Mouse (Mus musculus) thymus, postnatal 10 days (tissue): ENCODE measurements around the gene Unc93a.
"Not testable (repeated sequence)": the region's sequence is repeated elsewhere in the genome, so short reads cannot be mapped to it uniquely, and the experiment has no call there.

ENCODE experiments used
- DNase-seq, 2 experiments: peaks; one replicate each; pipeline ENCODE4 v3.0.0; 2021; ENCODE audit warnings: low spot score in 2 of 2

Unc93a gene

DNA sequence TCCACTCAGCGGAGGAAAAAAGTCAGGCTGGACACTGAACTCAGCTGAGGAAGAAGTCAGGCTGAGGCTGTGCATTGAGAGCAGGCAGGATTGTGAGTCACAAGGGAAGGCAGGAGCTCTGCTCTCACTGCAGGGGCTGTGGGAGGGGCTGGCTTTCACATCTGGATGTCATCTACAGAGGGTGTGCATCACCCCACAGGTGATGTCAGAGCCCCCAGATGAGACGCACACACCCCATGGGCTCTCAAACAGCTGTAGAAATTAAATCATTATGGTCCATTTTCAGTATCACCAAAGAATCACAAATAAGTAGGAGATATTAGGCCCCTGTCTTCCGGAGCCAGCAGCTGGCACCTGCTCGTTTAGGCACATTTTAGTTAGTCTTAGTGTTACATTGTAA is at the start of gene Unc93a:
Unc93a (minus strand) TSS at position 101 of the 400 bp plus-strand sequence.
- DNase-seq, result not testable (repeated sequence)

DNA sequence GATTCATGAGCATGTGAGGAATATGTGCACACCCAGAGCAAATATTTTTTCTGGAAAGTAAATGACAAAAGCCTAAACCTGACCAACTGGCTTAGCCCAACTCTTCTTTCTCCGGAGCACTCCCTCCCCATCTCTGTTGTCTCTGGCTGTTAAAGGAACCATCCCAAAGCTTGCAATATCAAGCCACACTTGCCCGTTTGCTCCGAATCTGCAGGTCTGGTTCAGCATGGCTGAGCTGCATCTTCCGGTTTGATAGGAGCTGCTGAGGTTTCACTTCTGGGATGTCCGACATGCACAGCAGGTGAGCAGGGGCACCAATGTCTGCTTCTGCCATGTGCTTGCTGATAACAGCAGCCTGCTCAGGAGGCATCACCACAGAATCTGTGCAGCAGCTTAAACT is 48.9 kb upstream of the Unc93a start:
- not testable (repeated sequence) for DNase-seq

DNA sequence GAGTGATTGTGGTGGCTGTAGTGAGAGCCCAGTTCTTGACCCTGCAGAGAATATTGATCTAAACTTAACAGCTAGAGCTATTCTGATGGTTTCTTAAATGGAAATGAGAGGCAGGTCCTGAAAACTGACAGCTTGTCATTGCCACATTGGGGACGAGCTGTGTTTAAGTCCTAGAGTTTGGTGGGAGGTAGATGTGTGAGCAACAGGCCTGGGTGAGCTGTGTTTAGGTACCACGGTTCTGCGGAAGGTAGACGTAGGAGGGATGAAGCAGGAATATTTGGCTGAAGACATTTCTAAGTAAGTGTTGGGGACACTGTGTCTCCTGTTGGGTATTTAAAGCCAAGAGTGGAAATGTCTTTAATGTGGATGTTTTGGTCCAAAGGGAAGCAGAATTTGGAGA is 47.4 kb upstream of the Unc93a start:
- DNase-seq, result not testable (repeated sequence)

DNA sequence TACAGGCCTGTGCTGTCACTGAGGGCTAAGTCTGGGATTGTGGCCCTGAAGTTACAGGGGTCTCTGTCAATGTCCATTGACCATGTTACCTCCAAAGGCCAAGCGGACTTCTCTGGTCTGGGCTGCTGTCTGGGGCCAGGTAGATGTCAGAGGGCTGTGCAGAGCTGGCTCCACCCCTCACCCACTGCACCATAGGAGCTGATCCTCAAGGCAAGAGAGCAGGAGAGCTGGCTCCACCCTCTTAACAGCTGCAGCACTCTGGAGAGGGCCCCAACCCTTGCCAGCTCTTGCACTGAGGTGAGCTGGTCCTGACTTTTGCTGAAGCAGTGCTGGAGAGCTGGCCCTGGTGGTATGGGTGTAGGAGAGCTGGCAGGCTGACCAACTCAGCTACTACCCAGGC is 46.2 kb upstream of the Unc93a start:
- DNase-seq, result not testable (repeated sequence)

DNA sequence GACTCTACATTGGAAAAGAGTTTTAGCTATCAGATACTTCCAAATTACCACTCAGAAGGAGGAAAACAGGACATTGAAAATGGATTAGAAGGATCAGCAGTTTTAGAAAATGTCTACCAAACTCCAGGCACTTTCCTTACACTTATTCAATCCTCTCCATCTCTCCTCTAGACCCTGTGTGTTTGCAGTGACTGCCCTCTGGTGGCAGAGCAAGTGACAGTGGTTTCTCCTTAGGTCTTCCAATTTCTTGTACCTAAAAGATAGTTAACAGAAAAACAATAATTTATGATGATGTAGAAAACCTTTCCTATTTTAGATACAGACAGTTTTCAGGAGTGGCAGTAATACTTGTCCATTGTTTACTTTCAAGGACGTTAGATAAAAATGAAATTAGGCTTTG is 44.0 kb upstream of the Unc93a start:
- DNase-seq, result not testable (repeated sequence)

DNA sequence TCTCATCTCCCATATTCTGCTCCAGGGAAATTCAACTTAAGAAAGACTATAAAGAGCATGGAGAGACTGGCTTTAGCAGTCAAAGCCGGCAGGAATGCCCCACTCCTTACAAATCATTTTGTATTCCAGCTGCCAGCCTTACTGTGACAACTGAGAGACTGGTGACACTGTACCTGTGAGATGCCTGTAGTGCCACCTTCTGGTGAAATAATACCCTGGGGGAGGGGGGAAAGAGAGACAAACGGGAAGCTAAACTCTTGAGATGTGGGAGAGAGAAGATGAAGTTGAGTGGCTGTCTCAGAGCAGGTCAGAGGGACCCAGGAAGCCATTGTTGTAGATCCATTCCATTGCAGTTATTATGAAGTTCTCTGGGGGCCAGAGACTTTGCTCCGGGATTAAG is 42.4 kb upstream of the Unc93a start:
- not testable (repeated sequence) for DNase-seq

DNA sequence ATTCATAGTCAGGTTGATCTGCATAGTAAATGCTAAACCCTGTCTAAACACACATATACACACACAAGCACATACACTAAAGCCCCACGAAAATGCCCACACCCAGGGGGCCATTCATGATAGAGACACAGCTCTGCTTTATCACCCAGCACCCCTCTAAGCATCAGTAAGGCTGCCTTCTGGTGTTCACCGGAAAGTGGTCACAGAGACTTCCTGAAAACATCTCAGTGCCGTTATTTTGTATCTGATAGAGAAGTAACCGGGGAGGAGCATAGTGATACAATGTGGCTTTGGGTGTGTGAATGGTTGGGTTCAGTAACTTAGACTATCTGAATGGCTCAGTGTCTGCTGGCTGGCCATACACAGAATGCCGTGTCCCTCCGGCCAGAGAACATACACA is 42.0 kb upstream of the Unc93a start:
- DNase-seq, result not testable (repeated sequence)

DNA sequence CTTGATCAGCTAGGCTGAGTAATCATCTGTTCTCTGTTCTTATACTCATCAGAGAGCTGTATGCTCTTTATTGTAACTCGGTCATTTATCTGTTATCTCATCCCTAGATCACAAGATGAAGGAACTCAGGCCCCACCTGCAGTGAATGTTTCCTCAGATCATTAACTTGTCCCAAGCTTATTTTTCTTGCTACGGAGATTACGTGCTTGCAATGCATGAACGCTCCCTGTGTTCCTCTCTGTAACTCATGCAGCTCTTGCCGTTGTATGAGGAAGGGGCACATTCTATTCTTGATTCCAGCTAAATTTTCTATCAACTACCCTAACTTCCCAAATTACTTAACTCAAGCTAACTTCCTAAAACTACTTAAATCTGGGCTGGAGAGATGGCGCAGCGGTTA is 14.5 kb upstream of the Unc93a start:
- DNase-seq, result not testable (repeated sequence)

DNA sequence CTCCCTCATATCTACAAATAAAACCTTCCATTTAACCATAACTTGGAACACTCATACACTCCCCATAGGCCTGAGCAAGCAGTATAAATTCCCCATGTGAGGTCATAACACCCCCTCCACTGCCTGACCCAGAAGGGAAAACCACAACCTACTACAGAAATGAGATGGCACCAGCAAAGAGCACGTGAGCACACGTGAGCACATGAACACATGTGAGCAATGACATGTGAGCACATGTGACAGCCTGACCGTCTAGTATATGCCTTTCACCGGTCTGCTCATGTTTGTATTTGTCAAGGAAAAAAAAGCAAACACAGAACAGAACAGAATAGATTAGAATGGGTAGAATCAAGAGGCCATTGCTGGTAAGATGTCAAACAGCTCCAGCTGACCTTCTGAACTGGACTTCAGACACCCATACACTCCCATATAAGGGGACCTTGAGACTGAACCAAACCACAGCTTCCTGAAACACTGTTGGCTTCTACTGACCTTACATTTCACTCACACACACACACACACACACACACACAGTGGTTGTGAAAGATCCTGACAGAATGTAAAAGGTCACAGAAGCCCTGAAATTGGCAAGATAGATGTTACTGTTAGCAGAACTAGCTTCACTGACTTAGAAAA is 13.1 kb upstream of the Unc93a start:
- not testable (repeated sequence) for DNase-seq

DNA sequence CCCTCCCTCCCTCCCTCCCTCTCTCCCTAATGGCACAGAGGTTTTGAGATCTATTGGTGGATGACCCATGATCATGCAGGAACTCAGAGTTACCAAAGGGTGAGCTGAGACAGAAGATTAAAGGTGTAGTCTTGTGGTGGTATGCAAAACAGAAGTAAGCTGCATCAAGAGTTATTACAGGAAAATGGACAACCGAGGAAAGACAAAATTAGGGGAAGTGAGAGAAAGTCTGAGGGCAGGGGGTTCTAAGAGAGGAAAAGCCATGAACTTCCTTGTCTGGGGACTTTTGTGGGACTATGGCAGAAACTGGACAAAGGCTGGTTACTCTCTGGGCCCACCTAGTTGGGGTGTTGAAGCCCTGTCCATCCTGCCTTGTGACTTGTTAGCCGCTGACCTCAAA is 11.1 kb upstream of the Unc93a start:
- not testable (repeated sequence) for DNase-seq

DNA sequence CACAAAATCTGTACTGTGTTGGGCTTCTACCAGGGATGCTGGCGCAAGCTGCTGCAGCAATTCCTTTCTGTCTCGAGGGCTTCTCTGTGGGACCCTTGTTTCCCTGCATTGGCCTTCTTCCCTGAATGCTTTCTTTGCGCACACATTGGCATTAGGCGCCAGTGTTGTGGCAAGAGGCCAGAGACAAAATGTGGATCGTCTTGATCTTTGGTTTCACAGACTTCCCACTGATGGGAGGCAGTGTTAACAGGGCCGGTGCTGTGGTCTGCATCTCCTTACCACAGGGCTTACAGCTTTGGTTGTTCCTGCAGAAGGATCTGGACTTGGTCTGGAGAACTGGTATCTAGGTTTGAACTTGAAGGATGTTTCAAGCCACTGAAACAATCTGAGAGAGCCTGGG is 3.7 kb upstream of the Unc93a start:
- DNase-seq, result not testable (repeated sequence)

DNA sequence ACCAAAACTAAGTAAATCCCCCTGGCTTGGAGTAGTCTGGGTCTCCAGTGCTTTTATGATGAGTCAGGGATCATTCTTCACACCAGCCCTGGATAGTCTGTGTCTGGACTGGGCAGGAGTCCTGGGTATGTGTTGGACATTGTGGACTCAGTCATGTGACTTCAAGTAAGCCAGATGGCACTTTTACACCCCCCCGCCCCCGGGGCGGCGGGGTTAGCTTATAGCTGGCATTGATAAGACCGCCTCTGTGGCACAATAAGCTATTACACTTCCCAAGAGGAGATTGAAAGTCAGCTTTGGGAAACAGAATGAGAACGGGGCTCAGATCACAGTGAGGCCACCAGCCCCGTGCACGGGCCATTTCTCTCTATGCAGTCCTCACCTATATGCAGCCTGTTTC is 742 bp upstream of the Unc93a start:
- not testable (repeated sequence) for DNase-seq

DNA sequence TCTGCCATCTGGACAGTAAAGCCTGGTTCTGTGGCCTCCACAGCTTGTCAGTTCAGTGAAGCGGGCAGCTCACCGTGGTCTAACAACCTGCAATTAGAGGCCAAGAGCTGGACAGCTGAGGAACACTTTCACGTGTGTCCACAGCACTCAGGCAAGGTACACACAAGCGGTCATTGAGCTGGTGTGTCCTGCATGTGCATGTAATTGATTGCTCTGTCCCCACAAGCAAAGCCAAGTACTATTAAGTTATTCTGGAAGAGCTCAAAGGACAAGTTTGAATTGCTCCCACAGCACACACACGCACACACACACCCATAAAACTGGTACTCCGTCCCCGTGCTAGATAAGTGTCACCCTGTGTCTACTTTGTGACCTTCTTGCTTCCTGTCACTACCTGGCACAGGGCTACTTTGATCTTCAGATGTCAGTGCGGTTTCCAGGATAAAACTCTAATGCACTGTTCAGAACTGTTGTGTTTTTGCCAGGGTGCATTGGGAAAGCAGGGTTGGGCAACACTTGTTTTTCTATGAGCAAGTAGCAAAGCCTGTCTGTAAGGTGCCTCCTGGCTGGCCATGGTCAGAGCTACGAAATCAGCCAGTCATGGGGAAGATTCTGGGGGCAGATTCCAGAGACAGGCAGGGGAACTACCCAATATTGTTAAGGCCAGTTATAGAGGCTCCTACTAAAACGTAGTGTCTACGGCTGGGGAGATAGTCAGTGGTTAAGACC is 1.7 kb downstream of the Unc93a start:
- DNase-seq, result not testable (repeated sequence)

DNA sequence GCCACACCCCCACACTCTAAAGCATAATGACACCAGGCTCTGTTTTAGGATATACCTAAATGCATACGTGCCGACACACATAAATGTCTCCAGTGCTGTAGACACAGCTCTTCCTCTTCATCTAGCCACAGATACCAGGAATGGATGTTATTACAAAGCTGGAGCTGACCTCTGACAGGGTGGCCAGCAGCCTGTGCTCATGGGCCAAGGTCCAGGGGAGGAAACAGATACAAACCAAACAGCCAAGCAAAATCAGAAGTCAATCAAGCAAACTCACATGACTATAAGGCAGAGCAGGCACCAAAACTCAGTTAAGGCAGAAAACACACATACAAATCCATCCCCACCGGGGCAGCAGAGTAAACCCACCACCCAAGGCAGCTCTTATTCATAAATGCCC is 2.3 kb downstream of the Unc93a start:
- not testable (repeated sequence) for DNase-seq

DNA sequence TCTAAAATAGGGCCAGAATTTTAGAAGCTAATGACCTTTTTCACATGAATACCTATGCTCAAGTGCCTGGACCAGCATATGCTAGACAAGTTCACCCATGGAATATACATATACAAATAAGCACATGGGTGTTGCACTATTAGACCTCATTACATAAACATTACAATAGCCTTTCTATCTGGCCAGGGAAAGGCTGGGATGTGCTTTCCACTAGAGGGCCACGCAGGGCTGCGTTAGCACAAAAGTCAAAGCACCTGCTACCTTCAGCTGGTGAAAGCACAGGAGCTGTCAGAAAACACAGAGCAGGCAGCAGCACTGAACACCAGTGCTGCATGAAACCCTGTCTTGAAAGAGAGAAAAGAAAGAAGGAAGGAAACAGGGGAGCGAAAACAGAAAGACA is 7.4 kb downstream of the Unc93a start:
- DNase-seq, result not testable (repeated sequence)

DNA sequence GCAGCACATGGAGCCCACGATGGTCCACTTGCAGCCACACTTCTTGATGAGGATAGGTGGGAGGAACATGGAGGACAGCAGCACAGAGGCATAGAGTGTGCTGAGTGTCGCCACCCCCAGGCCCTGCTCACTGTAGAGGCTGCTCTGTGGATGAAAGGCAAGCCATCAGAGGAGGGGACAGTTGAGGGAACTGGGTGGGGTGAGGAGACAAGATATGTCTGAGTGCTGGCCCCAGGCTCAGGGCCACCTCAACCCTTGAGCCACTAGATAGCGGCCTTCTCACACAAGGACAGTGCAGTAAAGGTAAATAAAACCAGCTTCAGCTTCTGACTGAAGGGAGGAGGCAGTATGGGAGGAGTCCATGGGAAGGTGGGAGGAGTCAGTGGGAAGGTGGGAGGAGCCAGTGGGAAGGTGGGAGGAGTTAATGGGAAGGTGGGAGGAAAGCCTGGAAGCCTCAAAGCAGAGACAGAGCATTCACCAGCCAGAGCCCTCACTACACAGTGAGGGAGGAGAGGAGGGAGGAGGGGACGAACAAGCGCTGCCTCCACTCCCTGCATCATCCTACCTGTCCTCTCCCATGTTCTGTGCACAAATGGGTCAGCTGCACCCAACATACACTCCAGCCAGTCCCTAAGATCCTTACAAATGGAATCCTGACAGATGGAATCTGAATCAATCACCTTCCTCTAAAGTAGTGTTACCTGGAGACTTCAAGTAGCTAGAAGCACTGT is 8.1 kb downstream of the Unc93a start:
- not testable (repeated sequence) for DNase-seq

DNA sequence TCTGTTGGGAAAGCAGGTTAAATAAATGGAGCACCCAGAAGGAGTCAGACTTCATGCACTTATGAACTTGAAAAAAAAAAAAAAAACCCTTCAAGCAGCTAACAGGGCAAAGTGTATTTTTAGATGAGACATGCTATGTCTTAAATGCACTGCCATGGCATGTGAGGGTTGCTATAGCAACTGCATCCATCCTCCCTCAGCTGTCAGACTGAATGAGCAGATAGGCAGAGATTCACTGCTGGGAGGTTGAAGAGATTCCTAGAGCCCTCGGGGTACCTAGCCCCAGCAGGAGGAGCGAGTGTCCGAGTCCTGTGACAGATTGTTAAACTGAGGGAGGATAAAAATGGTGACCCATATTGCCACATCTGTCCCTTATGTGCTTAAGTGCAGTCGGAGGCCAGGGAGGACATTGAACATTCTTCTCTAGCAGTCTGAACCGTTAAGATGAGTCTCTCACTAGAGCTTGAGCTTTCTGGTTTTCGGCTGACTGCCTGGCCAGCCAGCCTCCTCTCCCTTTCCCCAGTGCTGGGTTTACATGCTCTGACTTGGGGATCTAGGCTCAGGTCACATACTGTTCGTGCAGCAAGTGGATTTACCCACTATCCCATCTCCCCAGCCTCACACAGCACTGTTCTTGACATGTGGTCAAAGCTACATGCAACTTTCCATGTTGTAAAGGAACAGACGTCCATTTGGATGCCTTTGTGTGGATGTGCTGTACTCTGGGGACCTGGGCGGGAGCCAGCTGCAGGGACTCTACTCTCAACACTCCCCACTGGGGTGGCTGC is 18.9 kb downstream of the Unc93a start:
- DNase-seq, result not testable (repeated sequence)

DNA sequence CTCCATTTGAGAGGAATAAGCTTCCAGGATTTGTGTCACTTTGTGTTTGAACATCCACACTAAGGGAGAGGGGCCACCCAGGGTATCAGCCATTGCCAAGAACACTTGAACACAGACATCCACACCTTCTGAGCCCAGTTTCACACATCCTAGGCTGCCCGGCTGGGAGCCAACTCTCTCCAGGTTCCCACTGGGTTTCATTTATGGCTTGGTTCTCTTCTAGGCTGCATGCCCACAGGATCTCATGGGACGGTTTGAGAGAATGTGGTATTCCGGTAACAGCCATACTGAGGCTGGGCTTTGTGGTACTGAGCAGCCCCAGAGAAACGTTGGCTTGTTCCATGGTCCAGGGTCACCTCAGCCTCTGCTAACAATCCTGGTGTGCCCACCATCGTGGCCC is 25.0 kb downstream of the Unc93a start:
- not testable (repeated sequence) for DNase-seq

DNA sequence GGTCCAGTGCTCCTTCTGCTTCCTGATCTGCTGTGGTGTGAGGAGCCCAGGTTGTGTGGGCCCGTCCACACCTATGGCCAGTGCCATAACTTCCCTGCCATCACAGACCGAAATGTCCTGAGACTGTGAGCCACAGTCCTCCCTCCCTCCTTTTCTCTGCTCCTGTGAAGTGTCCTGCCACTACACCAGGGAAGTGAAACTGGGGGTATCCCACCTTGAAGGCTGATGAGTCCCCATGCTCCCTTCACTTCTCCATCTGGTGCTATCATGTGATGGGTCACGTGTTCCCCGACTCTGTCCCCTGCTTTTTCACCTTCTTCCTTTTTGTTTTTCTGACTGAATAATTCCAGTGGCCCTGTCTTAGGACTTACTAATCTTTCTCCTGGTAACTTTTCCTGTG is 38.6 kb downstream of the Unc93a start:
- DNase-seq, result not testable (repeated sequence)

DNA sequence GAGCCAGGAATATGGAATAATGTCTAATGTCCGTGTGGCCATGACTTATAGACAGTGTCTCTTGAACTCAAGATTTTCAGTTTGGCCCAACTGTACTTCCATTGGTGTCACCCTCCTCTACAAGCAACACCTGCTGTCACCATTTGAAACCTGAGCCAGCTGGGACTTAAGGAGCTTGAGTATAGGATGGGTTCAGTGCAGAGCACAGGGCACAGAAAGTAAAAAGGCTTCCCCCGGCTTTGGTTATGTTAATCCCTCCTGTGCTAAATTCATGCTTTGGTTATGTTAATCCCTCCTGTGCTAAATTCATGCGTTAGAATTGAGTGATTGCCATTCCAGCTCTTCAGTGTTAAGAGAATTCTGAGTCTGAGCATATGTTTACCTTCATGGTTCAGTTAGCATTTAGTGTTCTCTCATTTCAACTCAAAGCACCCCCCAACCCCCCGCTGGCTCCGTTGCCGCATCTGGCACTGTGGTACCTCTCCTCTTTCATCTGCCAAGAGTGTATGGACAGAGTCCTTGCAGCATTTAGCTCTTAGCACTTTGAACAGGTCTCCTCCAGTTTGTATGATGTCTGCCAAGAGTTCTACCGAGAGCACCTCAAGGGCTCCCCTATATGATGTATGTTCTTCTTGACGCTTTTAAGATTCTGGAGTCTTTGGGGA is 39.4 kb downstream of the Unc93a start:
- not testable (repeated sequence) for DNase-seq

DNA sequence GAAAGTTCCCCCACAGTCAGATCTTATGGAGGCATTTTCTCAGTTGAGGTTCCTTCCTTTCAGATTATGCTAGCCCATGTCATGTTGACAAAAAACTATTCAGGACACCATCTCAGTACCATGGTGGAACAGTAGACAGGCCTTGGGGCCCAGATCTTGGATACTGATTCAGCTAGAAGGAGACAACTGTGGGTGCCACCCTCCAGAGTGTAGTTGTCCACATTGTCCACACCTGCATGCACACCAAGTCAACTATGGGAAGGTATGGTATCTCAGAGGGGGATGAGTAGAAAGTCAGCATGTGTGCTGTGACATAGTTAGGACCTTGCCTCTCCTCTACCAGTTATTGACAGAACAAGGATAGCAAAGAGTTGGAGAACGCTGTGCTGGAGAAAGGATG is 40.1 kb downstream of the Unc93a start:
- not testable (repeated sequence) for DNase-seq
